Mouse (Mus musculus): ENCODE measurements at regions not wholly inside any gene's neighbourhood (a gene's known extent, or its start where the extent isn't known, plus 50 kb on each side); places are given as distances from the start of the nearest gene placed in this dataset.
"Not testable (repeated sequence)": the region's sequence is repeated elsewhere in the genome, so short reads cannot be mapped to it uniquely, and the experiment has no call there.

GRCm38 (mm10) chr2:53437046-53437815 lies 245.7 kb downstream of the Arl6ip6 start:
- Histone ChIP-seq H3K36me3 (replicated peaks; ENCODE audit: control insufficient read depth, insufficient read depth, low read depth, low read length) (no peaks in the 10 kb centered on the region), H3K9me3 (replicated peaks; ENCODE audit: control insufficient read depth, low read length) (no peaks in the 10 kb centered on the region), H3K4me3 (ENCODE audit: low read depth, low read length) (no peak overlapping the region), H3K9ac (replicated peaks; ENCODE audit: low read length) (no peak overlapping the region), H3K27ac (replicated peaks; ENCODE audit: low read depth, low read length) (no peak overlapping the region), H3K27me3 (ENCODE audit: control insufficient read depth, insufficient read depth, low read length) (no peaks in the 10 kb centered on the region), H3K4me1 (ENCODE audit: control insufficient read depth, insufficient read depth, low read length) (no peaks in the 10 kb centered on the region), H3K4me2 (ENCODE audit: low read depth, low read length) (no peak overlapping the region)
- ATAC-seq (replicated peaks; ENCODE audit: insufficient number of reproducible peaks, low FRiP score, low TSS enrichment, low read depth) (no peak), DNase-seq (ENCODE audit: low spot score) (no peak)
- WGBS = 78% methylated on average over 5 of the region's 5 CpGs

- not testable (repeated sequence) for H3K27me3 ChIP-seq (ENCODE audit: control insufficient read depth, insufficient read depth, low read length); H3K4me1 ChIP-seq (ENCODE audit: control insufficient read depth, insufficient read depth, low read length); H3K4me3 ChIP-seq (ENCODE audit: low read depth, low read length); H3K27ac ChIP-seq (replicated peaks; ENCODE audit: low read depth, low read length); H3K36me3 ChIP-seq (replicated peaks; ENCODE audit: control insufficient read depth, insufficient read depth, low read depth, low read length); ATAC-seq (replicated peaks; ENCODE audit: insufficient number of reproducible peaks, low FRiP score, low TSS enrichment, low read depth); H3K9me3 ChIP-seq (replicated peaks; ENCODE audit: control insufficient read depth, low read length); H3K9ac ChIP-seq (replicated peaks; ENCODE audit: low read length); H3K4me2 ChIP-seq (ENCODE audit: low read depth, low read length)
- 57% methylated on average over 3 of the region's 3 CpGs for WGBS
- DNase-seq (ENCODE audit: low spot score) = peak; percentile 81
Measured at GRCm38 (mm10) chr2:53440301-53440700, 248.8 kb downstream of the Arl6ip6 start.

GRCm38 (mm10) chr2:53460265-53460664 lies 268.7 kb downstream of the Arl6ip6 start:
- H3K4me2 ChIP-seq (ENCODE audit: low read depth, low read length) = no peak overlapping the region
- H3K4me3 ChIP-seq (ENCODE audit: low read depth, low read length) = no peak overlapping the region
- ATAC-seq (replicated peaks; ENCODE audit: insufficient number of reproducible peaks, low FRiP score, low TSS enrichment, low read depth) (no peak), DNase-seq (ENCODE audit: low spot score) (no peak)
- H3K9me3 ChIP-seq (replicated peaks; ENCODE audit: control insufficient read depth, low read length) = no peaks in the 10 kb centered on the region
- H3K27me3 ChIP-seq (ENCODE audit: control insufficient read depth, insufficient read depth, low read length) = no peaks in the 10 kb centered on the region
- H3K36me3 ChIP-seq (replicated peaks; ENCODE audit: control insufficient read depth, insufficient read depth, low read depth, low read length) = no peaks in the 10 kb centered on the region
- H3K9ac ChIP-seq (replicated peaks; ENCODE audit: low read length) = no peak overlapping the region
- no peaks in the 10 kb centered on the region for H3K4me1 ChIP-seq (ENCODE audit: control insufficient read depth, insufficient read depth, low read length)
- H3K27ac ChIP-seq (replicated peaks; ENCODE audit: low read depth, low read length) = no peak overlapping the region
- 89% methylated on average over 3 of the region's 3 CpGs for WGBS

GRCm38 (mm10) chr2:53474455-53474854 lies 282.9 kb downstream of the Arl6ip6 start:
- Histone ChIP-seq H3K4me3 (ENCODE audit: low read depth, low read length) (no peak overlapping the region), H3K4me2 (ENCODE audit: low read depth, low read length) (no peak overlapping the region), H3K27ac (replicated peaks; ENCODE audit: low read depth, low read length) (no peak overlapping the region), H3K36me3 (replicated peaks; ENCODE audit: control insufficient read depth, insufficient read depth, low read depth, low read length) (no peaks in the 10 kb centered on the region), H3K9ac (replicated peaks; ENCODE audit: low read length) (no peak overlapping the region), H3K4me1 (ENCODE audit: control insufficient read depth, insufficient read depth, low read length) (no peaks in the 10 kb centered on the region), H3K27me3 (ENCODE audit: control insufficient read depth, insufficient read depth, low read length) (no peaks in the 10 kb centered on the region), H3K9me3 (replicated peaks; ENCODE audit: control insufficient read depth, low read length) (no peaks in the 10 kb centered on the region)
- DNase-seq (ENCODE audit: low spot score) (no peak), ATAC-seq (replicated peaks; ENCODE audit: insufficient number of reproducible peaks, low FRiP score, low TSS enrichment, low read depth) (no peak)
- WGBS = 81% methylated on average over 4 of the region's 4 CpGs

GRCm38 (mm10) chr2:53479051-53479450 lies 287.5 kb downstream of the Arl6ip6 start:
- not testable (repeated sequence) for H3K9ac ChIP-seq (replicated peaks; ENCODE audit: low read length); H3K4me2 ChIP-seq (ENCODE audit: low read depth, low read length); H3K27ac ChIP-seq (replicated peaks; ENCODE audit: low read depth, low read length); H3K4me1 ChIP-seq (ENCODE audit: control insufficient read depth, insufficient read depth, low read length); H3K27me3 ChIP-seq (ENCODE audit: control insufficient read depth, insufficient read depth, low read length); DNase-seq (ENCODE audit: low spot score); H3K36me3 ChIP-seq (replicated peaks; ENCODE audit: control insufficient read depth, insufficient read depth, low read depth, low read length); H3K9me3 ChIP-seq (replicated peaks; ENCODE audit: control insufficient read depth, low read length); ATAC-seq (replicated peaks; ENCODE audit: insufficient number of reproducible peaks, low FRiP score, low TSS enrichment, low read depth); H3K4me3 ChIP-seq (ENCODE audit: low read depth, low read length)
- 89% methylated on average over 4 of the region's 4 CpGs for WGBS

- Histone ChIP-seq H3K27ac (replicated peaks; ENCODE audit: low read depth, low read length) (no peak overlapping the region), H3K4me3 (ENCODE audit: low read depth, low read length) (no peak overlapping the region), H3K4me1 (ENCODE audit: control insufficient read depth, insufficient read depth, low read length) (no peaks in the 10 kb centered on the region), H3K9me3 (replicated peaks; ENCODE audit: control insufficient read depth, low read length) (no peaks in the 10 kb centered on the region), H3K9ac (replicated peaks; ENCODE audit: low read length) (no peak overlapping the region), H3K27me3 (ENCODE audit: control insufficient read depth, insufficient read depth, low read length) (no peaks in the 10 kb centered on the region), H3K36me3 (replicated peaks; ENCODE audit: control insufficient read depth, insufficient read depth, low read depth, low read length) (no peaks in the 10 kb centered on the region), H3K4me2 (ENCODE audit: low read depth, low read length) (no peak overlapping the region)
- ATAC-seq (replicated peaks; ENCODE audit: insufficient number of reproducible peaks, low FRiP score, low TSS enrichment, low read depth) (no peak), DNase-seq (ENCODE audit: low spot score) (no peak)
- WGBS = 72% methylated on average over 1 of the region's 1 CpGs
Measured at GRCm38 (mm10) chr2:53488301-53488700, 296.8 kb downstream of the Arl6ip6 start.

GRCm38 (mm10) chr2:53490805-53491585 lies 299.5 kb downstream of the Arl6ip6 start:
- Histone ChIP-seq H3K4me1 (ENCODE audit: control insufficient read depth, insufficient read depth, low read length) (no peaks in the 10 kb centered on the region), H3K9ac (replicated peaks; ENCODE audit: low read length) (no peak overlapping the region), H3K36me3 (replicated peaks; ENCODE audit: control insufficient read depth, insufficient read depth, low read depth, low read length) (no peaks in the 10 kb centered on the region), H3K27me3 (ENCODE audit: control insufficient read depth, insufficient read depth, low read length) (no peaks in the 10 kb centered on the region), H3K4me3 (ENCODE audit: low read depth, low read length) (no peak overlapping the region), H3K9me3 (replicated peaks; ENCODE audit: control insufficient read depth, low read length) (no peaks in the 10 kb centered on the region), H3K27ac (replicated peaks; ENCODE audit: low read depth, low read length) (no peak overlapping the region), H3K4me2 (ENCODE audit: low read depth, low read length) (no peak overlapping the region)
- 81% methylated on average over 4 of the region's 4 CpGs for WGBS
- DNase-seq (ENCODE audit: low spot score) (no peak), ATAC-seq (replicated peaks; ENCODE audit: insufficient number of reproducible peaks, low FRiP score, low TSS enrichment, low read depth) (no peak)

- no peak overlapping the region for H3K27ac ChIP-seq (replicated peaks; ENCODE audit: low read depth, low read length)
- no peak overlapping the region for H3K9ac ChIP-seq (replicated peaks; ENCODE audit: low read length)
- no peak for ATAC-seq (replicated peaks; ENCODE audit: insufficient number of reproducible peaks, low FRiP score, low TSS enrichment, low read depth)
- no peaks in the 10 kb centered on the region for H3K4me1 ChIP-seq (ENCODE audit: control insufficient read depth, insufficient read depth, low read length)
- H3K4me2 ChIP-seq (ENCODE audit: low read depth, low read length) = no peak overlapping the region
- H3K27me3 ChIP-seq (ENCODE audit: control insufficient read depth, insufficient read depth, low read length) = no peaks in the 10 kb centered on the region
- no peak for DNase-seq (ENCODE audit: low spot score)
- H3K36me3 ChIP-seq (replicated peaks; ENCODE audit: control insufficient read depth, insufficient read depth, low read depth, low read length) = no peaks in the 10 kb centered on the region
- no peaks in the 10 kb centered on the region for H3K9me3 ChIP-seq (replicated peaks; ENCODE audit: control insufficient read depth, low read length)
- H3K4me3 ChIP-seq (ENCODE audit: low read depth, low read length) = no peak overlapping the region
- 81% methylated on average over 2 of the region's 2 CpGs for WGBS
Measured at GRCm38 (mm10) chr2:53492788-53493187, 301.3 kb downstream of the Arl6ip6 start.
